Mouse (Mus musculus) thymus, postnatal 14 days (tissue): ENCODE measurements around the gene Nabp2.
A peak's percentile ranks its signal among the peaks of the same experiment; 100 is the strongest.

Experiments
- DNase-seq: peaks from one replicate; pipeline ENCODE4 v3.0.0; 2021

Nabp2 gene

GRCm38 (mm10) chr10:128411211-128412054 is at the start of gene Nabp2, which contains the start of gene Rnf41:
Gene Nabp2 (minus strand): TSS chr10:128411492.
Gene Rnf41 (plus strand): TSS chr10:128411657.
- peak; percentile 98 for DNase-seq

GRCm38 (mm10) chr10:128460270-128460630 is 49.0 kb upstream of the Nabp2 start:
- DNase-seq, result no peak

DNA sequence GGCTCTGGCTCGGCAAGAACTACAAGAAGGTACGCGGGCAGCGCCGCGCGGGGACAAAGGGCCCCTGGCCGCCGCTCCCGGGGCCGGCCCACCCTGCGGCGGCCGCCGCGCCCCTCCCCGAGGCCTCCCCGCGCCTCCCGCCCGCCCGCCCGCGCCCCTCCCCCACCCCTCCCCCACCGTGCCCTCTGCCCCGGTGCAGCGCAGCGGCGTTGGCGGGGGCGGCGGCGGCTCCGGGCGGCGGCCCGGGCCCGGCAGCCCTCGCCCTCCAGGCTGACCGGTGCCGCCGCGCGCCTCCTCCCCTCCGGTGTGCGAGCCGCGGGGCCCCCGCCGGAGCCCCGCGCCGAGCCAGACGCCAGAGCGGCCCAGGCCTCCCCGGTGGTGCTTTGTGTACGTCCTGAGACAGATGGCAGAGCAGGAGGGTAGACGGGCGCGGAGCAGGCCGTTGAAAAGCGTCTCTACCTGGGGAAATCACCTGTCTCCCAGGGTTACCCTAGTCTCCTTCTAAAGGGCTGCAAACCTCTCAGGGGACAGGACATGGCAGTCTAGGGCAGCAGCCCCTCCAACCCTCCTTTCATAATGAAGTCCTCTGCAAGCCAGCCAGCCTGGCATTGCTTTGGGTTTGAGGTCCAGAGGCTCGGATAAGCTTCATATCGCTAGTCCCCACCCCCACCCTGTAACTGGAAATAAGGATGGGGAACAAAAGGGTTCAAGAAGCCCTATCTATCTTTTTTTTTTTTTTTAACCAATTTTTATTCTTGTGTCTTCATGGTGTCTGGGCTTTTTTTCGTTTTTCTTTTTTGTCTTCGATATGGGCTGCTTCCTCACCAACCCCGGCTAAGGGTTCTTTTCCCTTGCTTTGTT is 48.3 kb upstream of the Nabp2 start:
- DNase-seq, result peak; percentile 63

DNA sequence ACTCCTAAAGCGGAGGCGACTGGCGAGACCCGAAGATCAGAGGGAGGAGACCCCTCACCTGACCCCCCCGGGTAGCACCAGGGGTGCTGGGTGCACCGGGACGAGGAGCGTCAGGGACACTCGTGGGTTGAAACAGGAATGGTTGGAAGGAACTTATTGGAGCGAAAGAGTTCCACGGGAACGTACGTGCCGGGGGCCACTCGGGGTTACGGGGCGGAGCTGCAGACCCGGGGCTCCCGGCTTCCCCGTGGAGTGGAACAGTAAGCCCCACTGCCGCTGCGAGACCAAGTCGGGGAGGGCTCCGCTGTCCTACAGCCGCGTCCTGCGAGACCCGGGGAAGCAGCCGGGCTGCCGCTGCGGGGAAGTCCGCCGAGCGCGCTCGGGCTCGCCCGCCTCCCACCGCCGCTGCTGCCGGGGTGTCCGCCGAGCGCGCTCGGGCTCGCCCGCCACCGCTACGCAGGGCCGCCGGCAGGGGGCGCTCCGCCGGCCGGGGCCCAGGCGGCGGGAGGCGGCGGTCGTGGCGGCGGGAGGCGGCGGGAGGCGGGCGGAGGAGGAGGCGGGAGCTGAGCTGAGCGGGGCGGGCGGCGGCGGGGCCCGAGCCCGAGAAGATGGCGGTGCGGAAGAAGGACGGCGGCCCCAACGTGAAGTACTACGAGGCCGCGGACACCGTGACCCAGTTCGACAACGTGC is 47.6 kb upstream of the Nabp2 start, which contains the start of gene Smarcc2:
TSS of gene Smarcc2 (plus strand) at position 530 of the 690 bp plus-strand sequence.
- peak; percentile 90 for DNase-seq

DNA sequence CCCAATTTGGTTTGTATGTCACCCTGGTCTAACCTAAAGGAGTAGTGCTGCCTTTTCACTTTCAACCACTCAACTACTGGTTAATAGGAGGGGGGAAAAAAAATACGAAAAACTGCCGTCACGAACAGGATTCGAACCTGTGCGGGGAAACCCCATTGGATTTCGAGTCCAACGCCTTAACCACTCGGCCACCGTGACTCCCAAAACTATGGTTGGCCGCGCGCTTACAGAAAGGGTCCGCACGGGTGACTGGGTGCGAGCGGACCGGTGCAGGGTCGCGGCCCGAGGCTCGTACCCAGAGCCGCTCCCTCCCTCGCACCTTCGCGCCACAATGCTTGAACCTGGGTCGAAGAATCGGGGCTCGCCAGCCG is 47.0 kb upstream of the Nabp2 start:
- peak; percentile 90 for DNase-seq

GRCm38 (mm10) chr10:128457676-128458075 is 46.4 kb upstream of the Nabp2 start:
- no peak for DNase-seq

- peak; percentile 77 for DNase-seq
Measured at GRCm38 (mm10) chr10:128455280-128455679, 44.0 kb upstream of the Nabp2 start.

DNA sequence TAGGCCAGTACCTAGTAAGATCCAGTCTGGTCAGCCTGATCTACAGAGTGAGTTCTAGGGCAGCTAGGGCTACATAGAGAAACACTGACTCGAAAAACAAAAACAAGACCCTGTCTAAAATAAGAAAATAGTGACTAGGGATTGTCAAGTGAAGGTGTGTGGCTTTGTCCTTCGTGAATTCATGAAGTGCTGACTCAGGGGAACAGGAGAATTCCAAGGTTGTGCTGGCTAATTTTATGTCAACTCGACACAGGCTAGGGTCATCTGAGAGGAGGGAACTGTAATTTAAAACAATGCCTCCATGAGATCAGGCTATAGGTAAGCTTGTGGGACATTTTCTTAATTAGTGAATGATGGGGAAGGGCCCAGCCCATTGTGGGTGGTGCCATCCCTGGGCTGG is 43.2 kb upstream of the Nabp2 start:
- no peak for DNase-seq

DNA sequence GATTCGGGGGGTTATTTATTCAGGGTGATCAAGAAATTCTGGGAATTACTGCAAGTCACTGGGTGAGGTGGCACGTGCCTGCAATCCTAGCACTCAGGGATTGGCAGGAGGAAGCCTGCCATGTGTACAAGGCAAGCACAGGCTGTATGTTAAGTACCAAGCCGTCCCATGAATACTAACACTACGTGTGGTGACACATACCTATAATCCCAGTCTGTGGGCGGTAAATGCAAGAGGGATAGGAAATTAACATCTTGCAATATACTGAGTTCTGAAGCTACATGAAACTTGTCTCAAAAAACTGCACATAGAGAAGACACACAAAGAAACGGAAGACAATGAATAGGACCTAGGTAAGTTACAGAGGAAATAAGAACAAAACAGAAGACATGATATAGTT is 39.7 kb upstream of the Nabp2 start:
- DNase-seq, result no peak

DNA sequence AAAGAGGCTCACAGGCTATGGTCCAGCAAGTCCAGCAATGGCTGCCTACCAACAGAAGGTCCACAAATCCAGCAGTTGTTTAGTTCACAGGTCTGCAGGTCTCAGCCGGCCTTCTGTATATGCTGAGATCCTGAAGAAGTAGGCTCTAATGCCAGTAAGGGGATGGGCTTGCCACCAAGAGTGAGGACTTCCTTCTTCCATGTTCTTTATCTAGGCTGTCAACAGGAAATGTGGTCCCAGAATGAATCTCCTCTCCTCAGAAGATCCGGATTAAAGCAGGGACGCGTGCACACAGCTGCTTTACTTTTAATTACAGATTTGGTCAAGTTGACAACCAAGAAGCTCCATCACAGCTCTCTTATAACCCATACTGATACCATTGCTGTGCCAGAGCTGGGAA is 34.1 kb upstream of the Nabp2 start:
- no peak for DNase-seq

DNA sequence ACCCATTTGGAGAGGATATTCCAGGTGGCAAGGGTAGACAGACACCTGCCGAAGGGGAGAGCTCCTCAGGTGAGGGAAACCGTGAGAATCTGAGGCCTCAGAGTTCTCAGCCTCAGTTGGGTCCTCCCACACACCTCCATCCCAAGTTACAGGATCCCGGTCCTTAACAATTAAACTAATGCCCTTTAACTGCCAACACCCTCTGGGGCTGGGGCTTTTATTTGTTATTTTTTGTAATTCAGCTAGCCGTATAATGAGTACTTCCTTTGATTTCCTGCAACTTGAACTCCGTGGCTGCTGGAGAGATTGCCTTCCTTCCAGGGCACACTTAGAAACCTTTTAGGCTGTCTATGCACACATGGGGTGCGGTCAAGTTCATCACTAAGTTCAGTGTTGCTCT is 33.1 kb upstream of the Nabp2 start:
- no peak for DNase-seq

GRCm38 (mm10) chr10:128442718-128443117 is 31.4 kb upstream of the Nabp2 start:
- no peak for DNase-seq

DNA sequence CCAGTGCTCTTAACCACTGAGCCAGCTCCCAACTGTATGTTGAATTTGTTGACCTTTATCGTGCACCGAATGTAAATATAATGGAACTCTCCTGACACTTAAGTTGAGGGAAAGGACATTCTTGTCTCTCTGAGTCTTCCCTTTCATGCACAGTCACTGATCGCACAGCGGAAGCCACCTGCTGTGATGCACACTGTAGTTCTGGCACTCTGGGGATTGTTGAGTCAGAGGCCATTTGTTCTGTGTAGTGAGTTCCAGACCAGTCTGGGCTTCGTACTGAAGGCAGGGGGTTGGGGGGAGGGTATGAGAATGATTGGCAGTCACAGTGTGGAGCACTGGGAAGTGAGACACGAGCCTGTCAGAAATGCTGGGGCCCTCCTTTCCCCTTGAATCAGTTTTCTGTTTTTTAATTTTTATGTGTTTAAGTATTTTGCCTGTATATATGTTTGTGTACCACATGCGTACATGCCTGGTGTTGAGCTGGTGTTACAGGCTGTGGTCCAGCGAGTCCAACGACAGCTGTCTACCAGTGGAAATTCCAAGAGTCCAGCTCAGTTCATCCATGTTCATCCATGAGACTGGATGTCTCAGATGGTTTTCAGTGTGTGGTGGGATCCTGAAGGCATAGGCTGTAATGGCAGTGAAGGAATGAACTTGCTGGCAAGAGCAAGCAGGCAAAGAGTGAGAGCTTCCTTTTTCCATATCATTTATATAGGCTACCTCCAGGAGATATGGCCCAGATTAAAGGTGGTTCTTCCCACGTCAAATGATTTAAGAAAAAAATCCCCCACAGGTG is 30.2 kb upstream of the Nabp2 start:
- DNase-seq, result no peak

DNA sequence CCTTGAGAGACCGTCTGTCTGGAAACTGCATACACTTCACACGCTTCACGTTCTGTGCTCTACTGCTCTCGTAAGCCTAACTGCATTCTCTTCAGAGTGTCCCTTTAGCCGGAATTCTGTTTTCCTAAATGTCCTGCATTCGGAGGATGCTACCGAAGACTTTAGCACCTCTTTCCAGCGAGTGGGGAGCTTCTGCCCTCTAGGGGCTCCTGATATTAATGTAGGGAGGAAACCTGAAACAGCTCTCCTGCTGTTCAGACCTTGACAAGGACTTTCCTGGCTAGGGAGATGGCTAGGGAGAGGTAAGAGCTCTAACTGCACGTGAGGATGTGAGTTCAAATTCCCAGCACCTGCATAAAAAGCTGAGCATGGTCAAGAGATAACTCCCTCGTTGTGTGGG is 29.1 kb upstream of the Nabp2 start:
- peak; percentile 49 for DNase-seq

GRCm38 (mm10) chr10:128438675-128439279 is 27.5 kb upstream of the Nabp2 start:
- DNase-seq, result peak; percentile 33

GRCm38 (mm10) chr10:128436376-128436775 is 25.1 kb upstream of the Nabp2 start:
- DNase-seq, result peak; percentile 49

DNA sequence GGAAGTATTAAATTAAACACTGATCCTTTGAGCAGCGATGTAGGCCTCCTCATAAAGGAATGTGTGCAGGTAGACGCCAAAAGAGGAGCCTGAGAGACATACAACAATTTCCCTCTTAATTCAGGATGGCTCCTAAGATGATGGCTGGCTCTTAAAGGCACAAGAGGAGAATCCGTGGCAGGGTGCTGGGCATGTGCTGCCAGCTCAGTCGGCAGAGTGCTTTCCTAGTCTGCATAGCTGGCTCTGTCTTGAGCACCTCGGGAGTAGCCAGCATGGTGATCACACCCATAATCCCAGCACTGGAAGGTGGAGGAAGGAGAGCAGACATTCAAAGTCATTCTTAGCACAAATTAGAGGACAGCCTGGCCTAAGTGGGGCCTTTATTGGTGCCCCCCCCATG is 24.6 kb upstream of the Nabp2 start:
- no peak for DNase-seq

- DNase-seq, result peak; percentile 28
Measured at GRCm38 (mm10) chr10:128435186-128435823, 24.0 kb upstream of the Nabp2 start.

GRCm38 (mm10) chr10:128434681-128435080 is 23.4 kb upstream of the Nabp2 start:
- peak; percentile 65 for DNase-seq

DNA sequence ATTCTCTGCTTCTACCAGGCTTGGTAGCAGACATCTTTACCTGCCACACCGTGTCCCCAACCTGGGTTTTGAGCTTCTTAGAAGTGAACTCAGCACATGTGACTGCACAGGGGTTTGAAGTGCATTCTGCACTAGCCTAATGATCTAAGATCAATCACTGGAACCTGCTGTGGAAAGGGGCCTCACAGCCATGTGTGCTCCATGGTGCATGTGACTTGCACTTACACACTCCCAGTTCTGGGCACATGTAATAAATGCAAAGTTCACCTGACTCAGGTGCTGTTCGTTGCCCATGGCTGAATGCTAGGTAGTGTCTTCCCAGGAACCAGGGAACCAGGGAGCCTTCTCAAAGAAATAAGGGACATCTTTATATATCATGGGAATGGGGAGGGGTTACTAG is 22.1 kb upstream of the Nabp2 start:
- DNase-seq, result no peak

- no peak for DNase-seq
Measured at GRCm38 (mm10) chr10:128429454-128429853, 18.2 kb upstream of the Nabp2 start.
